Mouse (Mus musculus) CH12.LX (cell line): ENCODE results near the gene Als2cr12.

ENCODE experiments used
- CTCF ChIP-seq, 2 experiments: IDR thresholded peaks in 1 of 2; conservative IDR thresholded peaks in 1 of 2; 2 replicates each; pipeline ENCODE4 v1.5.1; 2011 to 2012; ENCODE audit warnings: low read depth in 2 of 2, low read length in 2 of 2, improper control_type of control experiment in 1 of 2, inconsistent platforms in 1 of 2, mild to moderate bottlenecking in 1 of 2, moderate library complexity in 1 of 2
- E2F4 ChIP-seq: IDR thresholded peaks from 2 replicates; pipeline ENCODE4 v1.6.1; 2011; ENCODE audit warnings: low read depth, low read length, improper control_type of control experiment; ENCODE audit not compliant: insufficient replicate concordance
- ELF1 ChIP-seq: IDR thresholded peaks from 2 replicates; pipeline ENCODE4 v1.6.1; 2014; ENCODE audit warnings: low read depth, mild to moderate bottlenecking, inconsistent platforms, low read length, improper control_type of control experiment
- EP300 ChIP-seq: IDR thresholded peaks from 2 replicates; pipeline ENCODE4 v1.6.1; 2011; ENCODE audit warnings: low read length, improper control_type of control experiment
- HCFC1 ChIP-seq: IDR thresholded peaks from 2 replicates; pipeline ENCODE4 v1.6.1; 2012; ENCODE audit warnings: low read depth, mild to moderate bottlenecking, inconsistent platforms, low read length, improper control_type of control experiment
- MAZ ChIP-seq: IDR thresholded peaks from 2 replicates; pipeline ENCODE4 v1.6.1; 2012; ENCODE audit warnings: low read depth, mild to moderate bottlenecking, inconsistent platforms, low read length, improper control_type of control experiment, moderate library complexity
- MYC ChIP-seq: IDR thresholded peaks from 2 replicates; pipeline ENCODE4 v1.6.1; 2011; ENCODE audit warnings: low read depth, mild to moderate bottlenecking, improper control_type of control experiment, low read length
- POLR2A ChIP-seq: IDR thresholded peaks from 2 replicates; pipeline ENCODE4 v1.6.1; 2011; ENCODE audit warnings: low read depth, mild to moderate bottlenecking, improper control_type of control experiment, low read length
- POLR2AphosphoS2 ChIP-seq: IDR thresholded peaks from 2 replicates; pipeline ENCODE4 v1.6.1; 2011; ENCODE audit warnings: low read depth, low read length, improper control_type of control experiment
- USF1 ChIP-seq: IDR thresholded peaks from 2 replicates; pipeline ENCODE4 v1.6.1; 2014; ENCODE audit warnings: low read depth, mild to moderate bottlenecking, inconsistent platforms, low read length, improper control_type of control experiment

- TF ChIP-seq CTCF (conservative IDR thresholded peaks at IDR 0.05 in 1 of 2, IDR thresholded peaks at IDR 0.05 in 1 of 2; ENCODE audit: low read depth in 2 of 2, low read length in 2 of 2): no peak
- 0 out of 2 replicates have a peak, but pooled peaks have one; percentile 8 for TF ChIP-seq POLR2AphosphoS2
- no peak for TF ChIP-seq E2F4
- no peak for TF ChIP-seq EP300
- no peak for TF ChIP-seq MAZ
- TF ChIP-seq HCFC1: no peak
- no peak for TF ChIP-seq POLR2A
- TF ChIP-seq USF1: no peak
- no peak for TF ChIP-seq MYC
- no peak for TF ChIP-seq ELF1
These were observed 40.2 kb upstream of the Als2cr12 start for GRCm38 (mm10) chr1:58735962-58736361.
